Mouse (Mus musculus) testis, adult 10 weeks (tissue): ENCODE measurements around the gene Scgb1b15. TPM values are rescaled to one million over a fixed set of nuclear protein-coding genes. Genes with fewer than 3 reads are reported as not detected.

Experiments
- polyA plus RNA-seq: library from polyadenylated mRNA; stranded (reverse); fragments of 350-450 nt; fragmentation: Illumina TruSeq; extraction: RNeasy Lipid Tissue Mini Kit (QIAGEN cat#74804); gene quantifications from one replicate; pipeline ENCODE4 v1.2.3, GENCODE M21; 2014; ENCODE audit warnings: low read depth, low replicate concordance

The Scgb1b15 gene
- polyA plus RNA-seq: not detected

GRCm38 (mm10) chr7:32836254-32836653 is at the start of gene Scgb1b15:
Scgb1b15 (plus strand) TSS chr7:32836554.

DNA sequence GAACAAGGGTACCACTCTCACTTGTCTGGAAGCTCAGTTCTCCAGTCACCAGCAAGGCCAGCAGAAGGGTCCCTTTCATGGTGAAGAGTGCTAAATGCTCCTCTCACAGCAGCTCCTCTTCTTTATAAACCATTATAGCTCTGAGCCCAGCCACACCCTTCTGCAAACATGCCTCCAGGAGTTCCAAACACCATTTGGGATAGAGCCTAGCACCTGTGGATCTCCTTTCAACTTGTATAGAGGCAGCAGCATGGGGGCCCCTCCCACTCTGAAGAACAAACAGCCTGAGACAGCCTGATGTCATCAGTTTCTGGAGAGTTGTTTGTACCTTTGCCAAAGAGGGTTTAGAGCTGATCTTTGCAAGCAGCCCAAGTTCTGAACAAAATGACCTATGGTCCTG is 6.8 kb upstream of the Scgb1b15 start, which contains the start of gene Scgb2b15:
Gene Scgb2b15 (minus strand): TSS at position 101 of the 400 bp plus-strand sequence.

Other genes with a start within 250 kb of the Scgb1b15 start
- not detected for gene Scgb2b15, start 6.9 kb upstream of the Scgb1b15 start, polyA plus RNA-seq
- not detected for gene Scgb2b17, start 220.0 kb downstream of the Scgb1b15 start, polyA plus RNA-seq
- gene Scgb1b17, start 226.9 kb downstream of the Scgb1b15 start, polyA plus RNA-seq: not detected